Mouse (Mus musculus) bone marrow macrophage, adult 2 months (primary cell): ENCODE results near the gene Birc7. TPM values are rescaled to one million over a fixed set of nuclear protein-coding genes. Genes with fewer than 3 reads are reported as not detected.

Experiments used
- H3K27ac ChIP-seq: 2 replicates; pipeline ENCODE4 v1.5.1; 2012; ENCODE audit warnings: low read depth, low read length; ENCODE audit not compliant: insufficient read depth
- H3K4me1 ChIP-seq: 2 replicates; pipeline ENCODE4 v1.6.1; 2012; ENCODE audit warnings: low read length; ENCODE audit not compliant: control insufficient read depth, insufficient read depth
- H3K4me3 ChIP-seq: 2 replicates; pipeline ENCODE4 v1.5.1; 2012; ENCODE audit warnings: mild to moderate bottlenecking, low read length, moderate library complexity; ENCODE audit not compliant: insufficient read depth
- CTCF ChIP-seq: IDR thresholded peaks from 2 replicates; pipeline ENCODE4 v1.5.1; 2012; ENCODE audit warnings: low read depth, mild to moderate bottlenecking, low read length, moderate library complexity
- POLR2A ChIP-seq: IDR thresholded peaks from 2 replicates; pipeline ENCODE4 v1.6.1; 2012; ENCODE audit warnings: mild to moderate bottlenecking, low read depth, low read length, borderline replicate concordance
- polyA plus RNA-seq: library from polyadenylated mRNA; stranded (reverse); fragments of >200 nt; gene quantifications from 2 replicates; pipeline ENCODE4 v1.2.4, GENCODE M21; 2012; ENCODE audit not compliant: missing spikeins, insufficient read depth, insufficient read length

The Birc7 gene
- polyA plus RNA-seq, 1 experiment = not detected

DNA sequence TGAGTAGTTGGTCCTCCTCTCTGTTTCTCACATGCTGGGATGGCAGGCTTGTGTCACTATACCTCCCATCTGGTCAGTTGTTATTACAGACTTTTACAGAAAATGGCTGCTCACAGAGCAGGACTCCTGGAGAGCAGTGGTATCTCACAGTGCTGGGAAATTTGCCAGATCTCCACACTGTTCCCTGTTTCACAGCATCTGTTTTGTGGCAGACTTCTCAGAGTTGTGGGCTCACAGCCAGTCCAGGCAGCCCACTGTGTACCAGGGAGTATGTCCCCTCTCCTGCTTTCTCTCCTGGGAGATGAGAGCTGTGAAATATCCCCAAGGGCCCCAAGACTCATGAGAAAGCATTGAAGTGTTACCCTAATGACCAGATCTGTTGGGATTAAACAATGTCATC is 13.0 kb downstream of the Birc7 start:
- Histone ChIP-seq H3K4me1 (no peaks in the 10 kb centered on the region), H3K27ac (no peak overlapping the region)
- TF ChIP-seq POLR2A (no peak), CTCF (no peak)

DNA sequence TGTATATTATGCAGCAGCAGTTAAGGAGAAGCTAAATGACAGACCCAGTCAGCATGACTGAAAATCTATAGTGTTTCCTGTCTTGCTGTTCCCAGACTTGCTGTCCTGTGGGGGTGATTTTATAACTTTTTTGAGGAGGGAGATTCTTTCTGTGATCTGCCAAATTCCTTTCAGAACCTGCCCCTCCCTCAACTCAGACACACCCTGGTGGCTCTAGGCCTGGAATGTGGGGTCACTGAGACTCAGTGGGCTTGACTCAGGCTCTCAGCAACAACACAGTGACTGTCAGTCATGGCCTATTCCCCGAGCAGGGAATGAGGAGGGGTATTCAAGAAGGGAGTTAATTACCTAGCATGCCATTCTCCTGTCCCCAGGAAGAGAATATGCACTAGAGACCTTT is 21.1 kb downstream of the Birc7 start:
- Histone ChIP-seq H3K4me3 (no peak overlapping the region), H3K27ac (no peak overlapping the region), H3K4me1 (no peaks in the 10 kb centered on the region)
- TF ChIP-seq CTCF (no peak), POLR2A (no peak)

More for the DNA sequence above, 13.0 kb downstream of the Birc7 start:
- no peak overlapping the region for H3K4me3 ChIP-seq

DNA sequence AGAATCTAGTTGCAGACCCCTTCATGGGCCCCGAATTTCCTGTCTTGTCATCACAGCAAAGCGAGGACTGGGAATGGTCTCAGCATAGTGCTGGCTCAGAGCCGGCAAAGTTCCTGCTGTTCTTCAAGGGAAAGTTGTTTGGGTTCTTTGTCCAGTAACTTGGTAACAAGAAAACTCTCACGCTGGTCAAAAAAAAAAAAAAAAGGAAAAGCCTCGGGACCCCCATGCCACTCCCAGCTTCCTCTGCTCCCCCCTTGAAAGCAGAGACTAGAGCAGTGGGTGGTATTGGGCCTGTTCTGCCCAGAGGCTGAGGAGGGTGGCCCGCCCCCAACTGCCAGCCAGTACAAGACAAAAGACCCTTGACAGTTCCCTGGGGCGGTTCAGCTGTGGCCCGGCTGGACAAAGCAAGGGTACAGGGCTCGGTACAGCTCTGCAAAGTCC is 23.9 kb downstream of the Birc7 start:
- TF ChIP-seq CTCF = no peak
- TF ChIP-seq POLR2A = no peak
- Histone ChIP-seq H3K4me1 (peaks cover 8% of the 10 kb centered on the region), H3K4me3 (no peak overlapping the region), H3K27ac (no peak overlapping the region)

DNA sequence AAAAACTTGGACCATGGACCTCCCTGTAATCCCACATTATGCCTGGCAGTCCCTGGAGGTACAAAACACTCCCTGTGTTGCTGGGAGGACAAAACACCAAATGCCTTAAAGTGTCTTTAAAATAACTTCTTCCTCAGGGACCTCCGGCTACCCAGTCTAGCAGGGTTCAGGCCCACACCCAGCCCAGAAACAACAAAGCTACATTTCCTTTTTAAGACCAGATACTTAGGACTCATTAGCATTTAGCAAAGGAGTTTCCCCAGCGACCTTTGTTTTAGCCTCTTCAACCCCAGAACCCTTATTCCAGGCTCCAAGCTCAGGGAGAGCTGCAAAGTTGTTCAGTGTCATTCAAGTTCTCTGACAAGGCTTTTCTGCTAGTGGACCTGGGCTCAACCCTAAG is 24.8 kb downstream of the Birc7 start:
- H3K4me3 ChIP-seq = no peak overlapping the region
- H3K4me1 ChIP-seq = peaks cover 8% of the 10 kb centered on the region
- H3K27ac ChIP-seq = no peak overlapping the region
- TF ChIP-seq CTCF = no peak
- no peak for TF ChIP-seq POLR2A

DNA sequence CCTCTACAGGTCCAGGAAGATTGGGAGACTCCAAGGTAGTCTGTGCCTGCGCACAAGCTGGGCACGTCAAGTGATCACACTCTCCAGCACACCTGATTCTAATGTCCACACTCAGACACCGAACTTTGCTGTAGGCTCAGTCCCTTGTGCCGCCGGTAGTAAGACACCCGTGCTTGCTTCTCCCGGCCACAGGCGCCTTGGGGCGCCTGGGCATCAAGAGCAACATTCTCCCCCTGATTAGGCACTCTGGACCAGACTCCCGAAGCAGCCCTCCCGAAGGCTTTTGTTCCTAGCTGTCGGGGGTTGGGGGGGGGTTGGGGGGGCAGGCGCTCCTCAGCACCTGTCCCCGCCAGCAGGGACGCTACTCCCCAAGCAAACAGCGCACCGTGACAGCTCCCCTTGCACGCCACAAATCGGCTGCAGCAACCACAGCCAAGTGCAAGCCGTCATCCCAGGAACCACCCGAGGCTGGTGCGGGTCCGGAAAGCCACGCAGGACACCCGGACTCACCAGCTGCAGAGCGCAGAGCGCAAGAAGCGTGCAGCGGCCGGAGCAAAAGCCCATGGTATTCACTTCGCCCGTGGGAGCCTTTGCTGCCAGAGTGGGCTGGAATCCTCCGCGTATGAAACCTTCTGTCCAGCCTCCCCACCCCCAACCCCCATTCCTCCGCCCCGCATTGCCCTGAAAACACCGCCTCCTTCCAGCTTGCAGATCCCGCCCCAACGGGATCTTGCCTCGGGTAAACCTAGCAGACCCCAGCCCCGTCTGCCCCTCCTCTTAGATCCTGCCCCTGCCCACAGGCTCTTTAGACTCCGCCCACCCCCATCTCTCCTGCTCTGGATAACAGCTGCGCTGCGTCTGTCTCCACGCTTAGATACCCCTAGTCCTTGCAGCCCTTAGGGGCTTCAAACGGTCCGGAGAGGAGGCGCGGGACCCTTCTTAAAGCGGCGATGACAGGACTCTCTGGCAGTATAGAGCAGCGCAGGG is 25.5 kb downstream of the Birc7 start, which contains the start of gene Nkain4:
Gene Nkain4, minus strand, starts transcription at position 639 of the 987 bp plus-strand sequence.
- Histone ChIP-seq H3K4me1 (peaks cover 8% of the 10 kb centered on the region), H3K4me3 (peak within 1 kb of the TSS; percentile 20; the same call in 1 of the 2 replicates), H3K27ac (no peak within 1 kb of the TSS)
- TF ChIP-seq CTCF (no peak), POLR2A (no peak)

DNA sequence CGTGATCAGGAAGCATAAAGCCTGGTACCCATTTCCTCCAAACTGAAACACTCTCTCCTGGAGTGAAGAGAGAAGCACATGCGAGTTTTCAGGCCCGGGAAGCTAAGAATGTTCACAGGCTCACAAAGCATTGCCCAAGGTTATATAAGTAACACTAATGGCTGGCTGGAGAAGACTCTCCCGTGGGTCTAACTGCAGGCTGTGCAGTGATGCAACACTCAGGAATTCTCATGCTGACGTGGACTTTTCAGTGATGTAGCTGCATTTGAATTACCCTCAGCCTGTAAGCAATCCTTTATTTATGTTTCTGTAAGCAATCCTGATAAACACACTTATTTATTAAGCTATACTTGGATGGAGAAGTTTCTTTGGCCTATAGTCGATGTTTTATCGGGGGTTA is 30.8 kb downstream of the Birc7 start:
- Histone ChIP-seq H3K4me1 (peaks cover 8% of the 10 kb centered on the region), H3K4me3 (no peak overlapping the region), H3K27ac (no peak overlapping the region)
- TF ChIP-seq CTCF = no peak
- no peak for TF ChIP-seq POLR2A

DNA sequence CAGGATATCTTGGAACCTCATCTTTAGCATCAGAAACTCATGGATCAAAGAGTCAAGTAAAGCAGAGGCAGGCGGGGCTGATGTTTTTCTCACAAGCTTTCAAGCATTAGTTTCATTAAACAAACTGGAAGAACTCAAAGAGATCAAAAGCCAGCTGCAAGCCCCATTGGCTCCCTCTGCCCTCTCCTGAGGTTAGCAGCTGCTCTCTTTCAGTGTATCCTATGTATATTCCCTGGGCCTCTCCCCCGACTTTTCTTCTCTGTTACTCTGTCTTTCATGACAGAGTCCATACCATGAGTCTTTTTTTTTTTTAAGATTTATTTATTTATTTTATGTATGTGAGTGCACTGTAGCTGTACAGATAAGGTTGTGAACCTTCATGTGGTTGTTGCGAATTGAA is 31.4 kb downstream of the Birc7 start:
- H3K4me1 ChIP-seq = peaks cover 8% of the 10 kb centered on the region
- H3K4me3 ChIP-seq = no peak overlapping the region
- no peak overlapping the region for H3K27ac ChIP-seq
- TF ChIP-seq POLR2A (no peak), CTCF (no peak)

DNA sequence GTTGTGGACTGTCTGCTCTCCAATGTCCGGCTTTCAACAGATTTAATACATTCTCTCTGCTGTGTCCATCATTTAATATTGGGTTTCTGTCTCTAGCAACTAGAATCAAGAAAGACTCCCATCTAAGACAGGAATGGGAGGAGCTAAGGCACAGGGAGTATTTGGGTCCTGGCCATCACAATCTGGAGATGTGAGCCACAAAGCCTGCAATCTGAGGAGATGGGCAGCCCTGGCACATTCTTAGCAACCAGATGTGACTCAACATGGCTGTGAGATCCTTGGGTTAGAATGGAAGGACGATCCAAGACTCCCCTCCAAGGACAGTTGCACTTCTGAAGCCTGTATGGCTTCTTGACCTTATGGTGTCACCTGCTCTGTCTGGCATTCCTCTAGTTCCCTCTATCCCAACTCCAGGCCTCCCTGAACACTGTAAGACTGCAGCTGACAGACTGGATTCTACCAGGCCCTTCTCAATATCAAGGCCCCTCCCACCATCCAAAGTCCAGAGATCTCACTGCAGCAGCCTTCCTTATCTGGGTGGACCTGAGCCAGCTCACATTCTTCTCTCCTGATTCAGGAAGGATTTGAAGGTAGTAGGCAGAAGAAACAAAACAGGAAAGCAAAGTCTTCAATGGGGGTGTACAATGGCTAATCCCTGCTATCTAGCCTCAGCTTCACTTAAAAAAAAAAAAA is 33.9 kb downstream of the Birc7 start:
- Histone ChIP-seq H3K4me3 (no peak overlapping the region), H3K4me1 (peaks cover 3% of the 10 kb centered on the region), H3K27ac (no peak overlapping the region)
- TF ChIP-seq CTCF = no peak
- no peak for TF ChIP-seq POLR2A

DNA sequence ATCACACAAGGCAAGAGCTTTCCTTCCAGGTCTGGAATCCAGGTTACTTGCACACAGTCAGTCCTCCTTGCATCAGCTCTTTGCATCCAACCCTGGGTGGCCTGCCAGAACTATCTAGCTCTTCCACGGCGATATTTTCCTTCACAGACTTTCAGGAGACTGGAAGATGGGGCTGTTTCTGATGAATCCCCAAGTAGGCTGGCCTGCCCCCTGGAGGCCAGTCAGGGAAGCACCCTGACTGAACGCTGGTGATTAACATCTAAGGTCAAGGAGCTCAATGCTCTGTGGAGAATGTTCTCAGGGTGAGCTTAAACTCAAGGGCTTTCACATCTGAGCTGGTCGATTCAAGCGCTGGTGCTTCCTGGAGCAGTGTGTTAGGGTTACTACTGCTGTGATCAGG is 35.1 kb downstream of the Birc7 start:
- peak; percentile 81 for TF ChIP-seq CTCF
- no peak for TF ChIP-seq POLR2A
- H3K4me3 ChIP-seq = no peak overlapping the region
- peaks cover 8% of the 10 kb centered on the region for H3K4me1 ChIP-seq
- H3K27ac ChIP-seq = no peak overlapping the region
